Mouse (Mus musculus) embryonic facial prominence, embryonic 13.5 days (tissue): ENCODE measurements at regions not wholly inside any gene's neighbourhood (a gene's known extent, or its start where the extent isn't known, plus 50 kb on each side); places are given as distances from the start of the nearest gene placed in this dataset.

ENCODE experiments used
- ATAC-seq: fragments of 200-750 bp; cut with Nextera tagmentation; 2 replicates; pipeline ENCODE4 v1.8.0; 2017; ENCODE audit warnings: low read depth; ENCODE audit not compliant: insufficient number of reproducible peaks, insufficient read depth, low FRiP score, low TSS enrichment
- H3K27ac ChIP-seq: fragments of 300-500 bp; sonication (generic); 2 replicates; pipeline ENCODE4 v1.5.1; 2015; ENCODE audit warnings: moderate library complexity, mild to moderate bottlenecking, inconsistent platforms
- H3K27me3 ChIP-seq: fragments of 300-500 bp; sonication (generic); 2 replicates; pipeline ENCODE4 v1.6.1; 2015; ENCODE audit warnings: mild to moderate bottlenecking, inconsistent platforms
- H3K36me3 ChIP-seq: fragments of 300-500 bp; sonication (generic); 2 replicates; pipeline ENCODE4 v1.6.1; 2015; ENCODE audit warnings: mild to moderate bottlenecking, inconsistent platforms
- H3K4me1 ChIP-seq: fragments of 300-500 bp; sonication (generic); 2 replicates; pipeline ENCODE4 v1.6.1; 2015; ENCODE audit warnings: inconsistent platforms
- H3K4me2 ChIP-seq: fragments of 300-500 bp; sonication (generic); 2 replicates; pipeline ENCODE4 v1.6.1; 2015; ENCODE audit warnings: moderate library complexity, mild to moderate bottlenecking, inconsistent platforms
- H3K4me3 ChIP-seq: fragments of 300-500 bp; sonication (generic); 2 replicates; pipeline ENCODE4 v1.5.1; 2015; ENCODE audit warnings: mild to moderate bottlenecking, inconsistent platforms
- H3K9ac ChIP-seq: fragments of 300-500 bp; sonication (generic); 2 replicates; pipeline ENCODE4 v1.6.1; 2015; ENCODE audit warnings: mild to moderate bottlenecking, inconsistent platforms
- H3K9me3 ChIP-seq: fragments of 300-500 bp; sonication (generic); 2 replicates; pipeline ENCODE4 v1.6.1; 2016; ENCODE audit warnings: inconsistent platforms
- WGBS: fragments of 180-500 bp; shearing (Covaris S2); methylation state at CpG from one replicate; pipeline ENCODE4 v1.1.7; 2015; ENCODE audit warnings: mixed read lengths; 5-methylcytosine and 5-hydroxymethylcytosine counted together

DNA sequence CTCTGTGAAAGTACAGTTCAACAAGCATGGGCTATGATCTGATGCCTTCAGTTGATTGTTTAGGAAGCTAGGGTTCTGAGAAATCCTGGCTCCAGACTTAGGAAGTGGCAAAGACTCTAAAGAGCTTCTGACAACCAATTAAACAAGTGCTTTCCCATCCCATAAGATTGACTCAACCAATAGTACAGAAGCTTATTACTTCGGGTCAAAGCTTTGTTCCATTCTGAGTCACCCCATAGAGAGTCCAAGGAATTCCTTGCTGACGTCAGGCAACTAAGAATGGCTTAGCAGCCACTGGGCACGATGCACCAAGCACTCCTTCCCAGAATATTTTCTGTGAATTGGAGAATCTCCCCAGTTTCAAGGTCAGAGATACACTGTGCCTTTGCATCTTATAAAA lies 59.0 kb upstream of the Ntm start:
- ATAC-seq: no peak
- WGBS: 81% methylated on average over 3 of the region's 3 CpGs

DNA sequence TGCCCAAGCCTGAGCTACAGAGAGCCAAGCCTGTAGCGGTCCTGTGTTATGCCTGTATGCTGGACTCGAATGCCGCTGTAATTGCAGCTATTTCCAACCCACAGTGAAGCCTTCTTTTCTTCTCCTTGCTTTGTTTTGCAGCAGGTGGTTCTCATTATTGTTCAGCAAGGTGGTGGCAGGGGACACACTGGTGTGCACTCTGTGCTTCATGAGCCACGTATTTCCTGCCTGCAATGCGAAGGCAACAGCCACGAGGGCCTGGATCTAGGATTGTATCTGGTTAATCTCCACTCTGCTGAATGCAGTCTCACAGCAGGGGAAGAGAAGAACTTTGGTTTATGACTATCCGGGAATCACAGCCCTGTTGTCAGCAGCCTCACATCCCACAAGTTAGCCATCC lies 62.3 kb upstream of the Ntm start:
- no peak for ATAC-seq
- peaks cover 10% of the 10 kb centered on the region for H3K4me1 ChIP-seq
- H3K4me2 ChIP-seq: no peak overlapping the region
- H3K4me3 ChIP-seq: no peak overlapping the region
- H3K9me3 ChIP-seq: no peaks in the 10 kb centered on the region
- no peaks in the 10 kb centered on the region; the same call in none of the 2 replicates for H3K27me3 ChIP-seq
- H3K36me3 ChIP-seq: no peaks in the 10 kb centered on the region
- H3K27ac ChIP-seq: no peak overlapping the region
- no peak overlapping the region for H3K9ac ChIP-seq
- WGBS: 22% methylated on average over 7 of the region's 7 CpGs

More for the DNA sequence above, 59.0 kb upstream of the Ntm start:
- Histone ChIP-seq H3K9me3 (no peaks in the 10 kb centered on the region), H3K4me3 (no peak overlapping the region), H3K4me1 (peaks cover 10% of the 10 kb centered on the region), H3K36me3 (no peaks in the 10 kb centered on the region), H3K4me2 (no peak overlapping the region), H3K9ac (no peak overlapping the region), H3K27me3 (peaks cover 2% of the 10 kb centered on the region), H3K27ac (no peak overlapping the region)

DNA sequence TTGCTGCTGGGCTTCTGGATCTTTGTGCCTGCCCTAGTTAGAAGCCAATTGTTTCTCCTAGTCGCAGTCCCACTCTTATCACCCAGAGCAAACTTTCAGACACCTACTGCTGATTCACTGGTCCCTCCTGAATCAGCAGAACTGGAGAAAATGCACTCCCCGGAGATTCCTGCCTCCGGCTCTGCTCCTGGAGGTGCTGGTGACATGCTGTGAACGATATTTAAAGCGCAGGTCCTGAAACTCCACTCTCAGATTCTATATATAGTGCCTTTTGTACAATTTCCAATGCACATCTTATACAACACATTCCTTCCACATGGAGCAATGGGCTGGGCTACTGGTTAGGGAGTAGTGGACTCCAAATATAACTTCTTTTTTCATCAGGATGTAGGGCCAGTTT lies 64.0 kb upstream of the Ntm start:
- no peak overlapping the region for H3K4me3 ChIP-seq
- H3K9ac ChIP-seq: no peak overlapping the region
- H3K27me3 ChIP-seq: no peaks in the 10 kb centered on the region; the same call in none of the 2 replicates
- no peaks in the 10 kb centered on the region for H3K9me3 ChIP-seq
- no peak for ATAC-seq
- no peaks in the 10 kb centered on the region for H3K36me3 ChIP-seq
- 79% methylated on average over 5 of the region's 5 CpGs for WGBS
- peaks cover 10% of the 10 kb centered on the region for H3K4me1 ChIP-seq
- no peak overlapping the region for H3K27ac ChIP-seq
- no peak overlapping the region for H3K4me2 ChIP-seq

DNA sequence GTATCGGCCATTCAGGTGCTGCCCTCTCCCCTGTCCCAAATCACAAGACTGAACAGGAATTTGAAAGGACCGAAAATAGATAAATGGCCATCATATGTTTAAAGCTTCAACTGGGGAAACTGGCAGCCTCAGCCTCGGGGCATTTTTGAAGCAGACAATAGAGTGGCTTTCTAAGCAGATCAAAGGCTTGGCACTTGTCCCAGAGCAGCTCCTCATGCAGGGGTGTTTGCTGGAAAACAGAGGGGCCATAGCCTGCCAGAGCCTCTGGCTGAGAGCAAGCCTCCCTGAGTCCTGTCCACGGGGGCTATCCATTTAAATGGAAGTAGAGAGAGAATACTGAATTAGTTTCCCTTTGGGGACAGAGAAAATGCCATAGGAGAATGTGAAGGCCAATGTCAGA lies 77.5 kb upstream of the Ntm start:
- H3K4me3 ChIP-seq: no peak overlapping the region
- WGBS: 13% methylated on average over 4 of the region's 4 CpGs
- H3K4me1 ChIP-seq: peaks cover 5% of the 10 kb centered on the region; the same call in 1 of the 2 replicates
- no peaks in the 10 kb centered on the region for H3K27me3 ChIP-seq
- H3K4me2 ChIP-seq: no peak overlapping the region
- no peaks in the 10 kb centered on the region for H3K36me3 ChIP-seq
- no peaks in the 10 kb centered on the region for H3K9me3 ChIP-seq
- no peak for ATAC-seq
- no peak overlapping the region for H3K27ac ChIP-seq
- no peak overlapping the region for H3K9ac ChIP-seq

DNA sequence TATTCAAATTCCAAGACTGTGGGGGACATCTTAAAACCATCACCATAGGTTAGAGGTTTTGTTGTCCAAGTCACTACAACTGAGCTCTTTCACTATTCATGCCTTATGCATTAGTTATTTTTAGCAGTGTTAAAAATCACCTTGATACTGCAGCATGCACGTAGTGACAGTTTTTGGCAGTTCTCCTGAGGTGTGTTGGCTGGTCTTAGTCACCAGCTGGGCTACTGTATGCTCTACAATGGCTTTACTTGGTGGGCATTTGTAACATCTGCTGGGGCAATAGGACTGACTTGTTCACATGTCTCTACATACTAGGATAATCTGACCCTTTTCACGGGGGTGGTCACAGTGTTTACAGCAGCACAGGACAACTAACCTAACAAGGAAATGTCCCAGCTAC lies 101.6 kb upstream of the Ntm start:
- H3K9me3 ChIP-seq: no peaks in the 10 kb centered on the region
- no peaks in the 10 kb centered on the region for H3K4me1 ChIP-seq
- no peaks in the 10 kb centered on the region for H3K36me3 ChIP-seq
- no peak overlapping the region for H3K27ac ChIP-seq
- H3K9ac ChIP-seq: no peak overlapping the region
- 80% methylated on average over 2 of the region's 2 CpGs for WGBS
- no peak overlapping the region for H3K4me2 ChIP-seq
- H3K27me3 ChIP-seq: no peaks in the 10 kb centered on the region
- no peak for ATAC-seq
- H3K4me3 ChIP-seq: no peak overlapping the region

DNA sequence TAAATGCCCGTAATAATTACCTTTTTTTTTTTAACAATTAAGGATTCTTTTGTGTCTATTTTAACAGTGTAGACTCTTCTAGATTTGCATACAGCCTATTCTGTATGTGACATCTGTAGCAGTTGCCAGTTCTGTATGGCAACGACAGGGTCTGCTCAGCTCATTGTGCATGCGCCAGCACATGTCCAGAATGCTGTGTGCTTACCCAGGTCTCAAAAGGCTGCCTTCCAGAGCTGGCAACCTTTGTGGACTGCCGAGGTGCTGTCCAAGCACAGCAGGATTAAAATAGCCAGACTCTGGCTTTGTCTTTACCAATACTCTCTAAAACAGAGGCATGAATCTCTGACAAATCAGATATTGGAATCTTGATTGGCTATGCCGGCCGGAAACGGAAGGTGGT lies 105.0 kb upstream of the Ntm start:
- WGBS: 66% methylated on average over 7 of the region's 7 CpGs
- no peak overlapping the region for H3K27ac ChIP-seq
- H3K9me3 ChIP-seq: no peaks in the 10 kb centered on the region
- no peaks in the 10 kb centered on the region for H3K4me1 ChIP-seq
- ATAC-seq: no peak
- no peaks in the 10 kb centered on the region for H3K36me3 ChIP-seq
- H3K4me3 ChIP-seq: no peak overlapping the region
- no peak overlapping the region for H3K9ac ChIP-seq
- no peaks in the 10 kb centered on the region for H3K27me3 ChIP-seq
- H3K4me2 ChIP-seq: no peak overlapping the region

DNA sequence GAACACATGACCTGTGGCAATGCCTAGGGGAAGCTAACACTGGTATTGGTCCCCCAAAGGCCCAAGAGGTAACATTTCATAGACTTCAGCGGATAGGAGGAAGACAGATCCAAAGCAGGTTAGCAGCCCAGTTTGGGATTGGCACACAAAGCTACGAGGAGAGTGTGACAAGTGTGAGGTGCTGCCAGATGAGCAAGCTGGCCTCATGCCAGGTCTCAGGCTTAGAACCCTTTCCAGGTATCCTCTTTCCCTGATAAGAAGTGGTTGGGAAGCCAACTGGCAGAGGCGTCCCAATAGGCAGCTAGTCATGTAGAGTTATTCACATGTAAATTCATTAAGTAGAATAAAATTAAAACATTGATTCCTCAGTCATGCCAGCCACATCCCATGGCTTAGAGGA lies 112.3 kb upstream of the Ntm start:
- no peak for ATAC-seq
- Histone ChIP-seq H3K9me3 (no peaks in the 10 kb centered on the region), H3K27ac (no peak overlapping the region), H3K4me1 (no peaks in the 10 kb centered on the region), H3K4me3 (no peak overlapping the region), H3K27me3 (no peaks in the 10 kb centered on the region; the same call in 1 of the 2 replicates), H3K9ac (no peak overlapping the region), H3K4me2 (no peak overlapping the region), H3K36me3 (no peaks in the 10 kb centered on the region)
- 82% methylated on average over 3 of the region's 3 CpGs for WGBS

DNA sequence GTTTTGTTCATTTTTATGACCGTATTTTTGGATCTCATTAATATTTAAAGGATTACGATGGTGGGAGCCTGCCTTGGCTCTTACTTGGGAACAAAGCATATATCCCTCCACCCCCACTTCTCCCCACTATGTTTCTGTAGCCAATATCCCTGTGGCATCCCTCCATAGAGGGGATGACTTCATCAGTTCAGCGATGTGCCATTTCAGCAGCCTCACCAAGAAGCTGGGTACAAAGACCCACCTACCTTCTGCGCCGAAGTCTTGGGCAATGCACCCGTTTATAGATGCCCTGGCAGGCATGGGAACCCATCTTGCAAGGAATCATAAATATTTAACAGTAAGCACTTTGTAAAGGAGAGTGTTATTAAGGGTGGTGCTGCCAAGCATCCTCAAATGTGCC lies 113.1 kb upstream of the Ntm start:
- Histone ChIP-seq H3K36me3 (no peaks in the 10 kb centered on the region), H3K9ac (no peak overlapping the region), H3K4me3 (no peak overlapping the region), H3K9me3 (no peaks in the 10 kb centered on the region), H3K27ac (no peak overlapping the region), H3K4me2 (no peak overlapping the region), H3K4me1 (no peaks in the 10 kb centered on the region), H3K27me3 (no peaks in the 10 kb centered on the region; the same call in 1 of the 2 replicates)
- ATAC-seq: no peak
- WGBS: 92% methylated on average over 6 of the region's 6 CpGs

DNA sequence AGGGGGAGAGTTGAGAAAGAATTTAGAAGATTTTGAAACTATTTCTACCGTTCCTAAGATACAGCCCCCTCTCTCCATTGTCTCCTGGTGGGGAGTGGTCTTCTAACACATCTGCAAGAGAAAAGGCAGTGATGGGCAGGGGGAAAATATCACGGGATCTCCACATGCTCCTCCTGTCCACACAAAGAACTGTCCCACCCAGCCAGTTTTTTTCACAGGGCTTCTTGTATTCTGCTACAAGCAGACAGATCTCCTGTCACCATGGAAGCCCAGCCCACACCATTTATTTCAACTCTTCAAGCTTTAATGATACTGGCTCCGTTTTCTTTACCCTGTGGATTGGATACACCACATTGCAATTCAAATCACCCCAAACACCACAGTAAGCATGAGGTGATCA lies 113.5 kb upstream of the Ntm start:
- Histone ChIP-seq H3K27ac (no peak overlapping the region), H3K36me3 (no peaks in the 10 kb centered on the region), H3K4me3 (no peak overlapping the region), H3K4me1 (no peaks in the 10 kb centered on the region), H3K9me3 (no peaks in the 10 kb centered on the region), H3K4me2 (no peak overlapping the region), H3K27me3 (no peaks in the 10 kb centered on the region; the same call in 1 of the 2 replicates), H3K9ac (no peak overlapping the region)
- ATAC-seq: no peak
- WGBS: 44% methylated on average over 3 of the region's 3 CpGs

DNA sequence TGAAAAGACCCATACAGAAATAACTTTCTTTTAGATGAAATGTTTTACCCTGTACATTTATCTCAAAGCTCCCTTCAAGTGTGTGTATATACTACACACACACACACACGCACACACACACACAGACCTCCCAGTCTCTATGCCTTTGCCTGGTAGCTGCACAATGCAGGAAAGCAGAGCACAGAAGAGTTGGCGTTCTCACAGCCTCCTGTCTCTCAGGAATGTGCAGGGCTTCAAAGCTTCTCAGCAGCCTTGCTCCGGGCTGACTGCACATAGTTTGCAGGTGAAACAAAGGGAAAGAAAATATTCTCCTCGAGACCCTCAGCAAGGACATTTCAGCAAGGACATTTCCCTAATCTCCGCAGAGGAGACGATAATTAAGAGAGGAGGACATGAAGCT lies 139.0 kb upstream of the Ntm start:
- H3K4me3 ChIP-seq: no peak overlapping the region
- WGBS: 46% methylated on average over 6 of the region's 6 CpGs
- no peak overlapping the region for H3K9ac ChIP-seq
- no peak overlapping the region for H3K27ac ChIP-seq
- H3K9me3 ChIP-seq: no peaks in the 10 kb centered on the region
- H3K4me1 ChIP-seq: peaks cover 9% of the 10 kb centered on the region; the same call in 1 of the 2 replicates
- no peaks in the 10 kb centered on the region for H3K36me3 ChIP-seq
- H3K4me2 ChIP-seq: no peak overlapping the region
- no peak for ATAC-seq
- H3K27me3 ChIP-seq: no peaks in the 10 kb centered on the region

DNA sequence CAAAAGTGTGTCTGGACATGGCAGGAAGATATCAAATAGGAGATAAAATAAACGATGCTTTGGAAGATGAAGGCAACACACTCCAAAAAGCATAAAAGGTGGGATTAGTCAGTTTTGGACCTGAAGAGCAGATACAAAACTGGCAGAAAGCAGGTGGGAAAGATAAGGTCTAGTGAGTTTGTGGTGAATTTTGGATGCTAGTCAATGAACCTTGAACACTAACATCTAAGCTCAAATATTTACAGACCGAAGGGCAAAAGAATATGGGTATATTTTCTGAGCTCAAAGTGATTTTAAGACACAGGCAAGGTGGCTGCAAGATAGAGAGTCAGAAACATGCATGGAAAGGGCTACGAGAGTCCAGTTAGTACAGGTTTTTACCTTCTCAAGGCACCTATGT lies 159.4 kb upstream of the Ntm start:
- no peaks in the 10 kb centered on the region for H3K4me1 ChIP-seq
- no peaks in the 10 kb centered on the region for H3K36me3 ChIP-seq
- no peak for ATAC-seq
- no peak overlapping the region for H3K4me2 ChIP-seq
- no peak overlapping the region for H3K4me3 ChIP-seq
- 88% methylated on average over 3 of the region's 3 CpGs for WGBS
- H3K27me3 ChIP-seq: no peaks in the 10 kb centered on the region
- H3K27ac ChIP-seq: no peak overlapping the region
- no peak overlapping the region for H3K9ac ChIP-seq
- no peaks in the 10 kb centered on the region for H3K9me3 ChIP-seq

DNA sequence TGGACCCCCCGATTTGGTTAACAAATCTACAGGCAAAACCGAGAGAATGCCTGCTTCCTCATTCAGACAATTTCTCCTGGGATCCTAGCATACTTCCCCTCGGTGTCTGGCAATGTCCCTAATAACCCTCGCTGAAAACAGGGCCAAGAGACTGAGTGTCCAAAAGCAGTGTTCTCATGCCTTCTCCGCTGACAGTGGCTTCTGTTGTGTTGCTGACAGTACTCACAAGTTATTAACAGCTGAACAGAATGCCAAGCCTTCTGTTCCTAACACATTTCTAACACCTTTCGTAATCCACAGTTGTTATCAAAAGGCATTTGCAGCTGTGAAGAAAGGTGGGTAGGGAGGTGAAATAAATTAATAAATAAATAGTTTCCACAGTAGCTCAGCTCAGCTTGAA lies 166.2 kb upstream of the Ntm start:
- Histone ChIP-seq H3K36me3 (no peaks in the 10 kb centered on the region), H3K4me1 (no peaks in the 10 kb centered on the region), H3K27ac (no peak overlapping the region), H3K9ac (no peak overlapping the region), H3K27me3 (no peaks in the 10 kb centered on the region), H3K4me3 (no peak overlapping the region), H3K9me3 (no peaks in the 10 kb centered on the region), H3K4me2 (no peak overlapping the region)
- no peak for ATAC-seq
- 80% methylated on average over 6 of the region's 6 CpGs for WGBS

DNA sequence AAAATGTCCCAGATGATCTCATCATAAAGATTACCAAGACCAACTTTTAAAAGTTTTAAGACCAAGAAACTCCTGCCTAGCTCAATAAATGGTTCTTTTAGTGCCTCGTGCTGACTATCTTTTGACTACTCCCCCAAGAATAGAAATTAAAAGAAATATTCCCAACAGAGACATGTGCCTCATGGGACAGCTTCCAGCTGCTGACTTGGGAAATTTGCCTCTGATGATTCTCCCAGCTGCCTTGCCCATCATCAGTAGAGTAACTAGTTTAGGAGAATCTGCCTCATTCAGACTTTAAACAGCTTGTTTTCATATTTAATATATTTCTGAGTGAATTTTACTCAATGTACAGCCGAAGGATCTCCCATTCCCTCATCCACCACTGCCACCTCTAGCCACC lies 168.7 kb upstream of the Ntm start:
- WGBS: 89% methylated on average over 2 of the region's 2 CpGs
- no peak for ATAC-seq

More for the DNA sequence above, 168.7 kb upstream of the Ntm start:
- no peaks in the 10 kb centered on the region; the same call in 1 of the 2 replicates for H3K27me3 ChIP-seq
- H3K36me3 ChIP-seq: no peaks in the 10 kb centered on the region
- no peak overlapping the region for H3K4me3 ChIP-seq
- H3K4me1 ChIP-seq: no peaks in the 10 kb centered on the region
- H3K9ac ChIP-seq: no peak overlapping the region
- H3K4me2 ChIP-seq: no peak overlapping the region
- no peak overlapping the region for H3K27ac ChIP-seq
- no peaks in the 10 kb centered on the region for H3K9me3 ChIP-seq
